Mouse (Mus musculus) hindbrain, embryonic 11.5 days (tissue): ENCODE measurements around the gene Fam78b. TPM values are rescaled to one million over a fixed set of nuclear protein-coding genes. Genes with fewer than 3 reads are reported as not detected.

ENCODE experiments used
- ATAC-seq: fragments of 200-750 bp; cut with Nextera tagmentation; 2 replicates; pipeline ENCODE4 v1.8.0; 2017; ENCODE audit warnings: mild to moderate bottlenecking, moderate TSS enrichment, moderate library complexity; ENCODE audit not compliant: low FRiP score
- DNase-seq: peaks from one replicate; pipeline ENCODE4 v3.0.0-alpha.2; 2015; ENCODE audit warnings: low spot score
- H3K27ac ChIP-seq: fragments of 300-500 bp; sonication (generic); 2 replicates; pipeline ENCODE4 v1.5.1; 2014; ENCODE audit warnings: mild to moderate bottlenecking, low read depth, low read length
- H3K27me3 ChIP-seq: fragments of 300-500 bp; sonication (generic); 2 replicates; pipeline ENCODE4 v1.6.1; 2014; ENCODE audit warnings: mild to moderate bottlenecking, low read length, moderate library complexity, mixed read lengths; ENCODE audit not compliant: control insufficient read depth, insufficient read depth
- H3K36me3 ChIP-seq: fragments of 300-500 bp; sonication (generic); 2 replicates; pipeline ENCODE4 v1.6.1; 2014; ENCODE audit warnings: mild to moderate bottlenecking, low read length, moderate library complexity, mixed read lengths; ENCODE audit not compliant: control insufficient read depth, insufficient read depth
- H3K4me1 ChIP-seq: fragments of 300-500 bp; sonication (generic); replicated peaks from 2 replicates; pipeline ENCODE4 v1.6.1; 2014; ENCODE audit warnings: low read length, mixed read lengths; ENCODE audit not compliant: control insufficient read depth, insufficient read depth
- H3K4me2 ChIP-seq: fragments of 300-500 bp; sonication (generic); replicated peaks from 2 replicates; pipeline ENCODE4 v1.6.1; 2014; ENCODE audit warnings: mild to moderate bottlenecking, low read depth, low read length
- H3K4me3 ChIP-seq: fragments of 300-500 bp; sonication (generic); 2 replicates; pipeline ENCODE4 v1.5.1; 2014; ENCODE audit warnings: low read depth, low read length
- H3K9ac ChIP-seq: fragments of 300-500 bp; sonication (generic); 2 replicates; pipeline ENCODE4 v1.6.1; 2014; ENCODE audit warnings: low read depth, low read length
- H3K9me3 ChIP-seq: fragments of 300-500 bp; sonication (generic); 2 replicates; pipeline ENCODE4 v1.6.1; 2016; ENCODE audit warnings: low read length; ENCODE audit not compliant: control insufficient read depth
- WGBS: fragments of 180-500 bp; shearing (Covaris S2); extraction: QIAGEN DNeasy Blood & Tissue Kit; methylation state at CpG from one replicate; pipeline ENCODE4 v1.1.7; 2014; 5-methylcytosine and 5-hydroxymethylcytosine counted together
- polyA plus RNA-seq: library from polyadenylated mRNA; unstranded; fragments of >200 nt; fragmentation: Nextera tagmentation; extraction: Ambion mirVana; gene quantifications from 2 replicates; pipeline ENCODE4 v1.2.1, GENCODE M21; 2014

The Fam78b gene
- polyA plus RNA-seq, 1 experiment from 2014 or later = 9.3 TPM

GRCm38 (mm10) chr1:167013234-167013864 lies 12.1 kb downstream of the Fam78b start:
- Histone ChIP-seq H3K4me1 (0 out of 2 replicates have a peak, but pooled peaks cover 5% of the 10 kb centered on the region), H3K4me2 (0 out of 2 replicates have a peak overlapping the region, but pooled peaks have one; percentile 11), H3K9me3 (no peaks in the 10 kb centered on the region), H3K36me3 (no peaks in the 10 kb centered on the region), H3K27ac (peak overlapping the region; percentile 75), H3K4me3 (no peak overlapping the region), H3K9ac (no peak overlapping the region), H3K27me3 (no peaks in the 10 kb centered on the region)
- DNase-seq (peak; percentile 54), ATAC-seq (peak; percentile 85)
- WGBS = 31% methylated on average over 7 of the region's 7 CpGs

GRCm38 (mm10) chr1:167016269-167016668 lies 15.1 kb downstream of the Fam78b start:
- DNase-seq (no peak), ATAC-seq (no peak)
- H3K27ac ChIP-seq = no peak overlapping the region
- H3K27me3 ChIP-seq = no peaks in the 10 kb centered on the region
- H3K36me3 ChIP-seq = no peaks in the 10 kb centered on the region
- H3K4me1 ChIP-seq = 0 out of 2 replicates have a peak, but pooled peaks cover 5% of the 10 kb centered on the region
- H3K9ac ChIP-seq = no peak overlapping the region
- H3K4me3 ChIP-seq = no peak overlapping the region
- no peaks in the 10 kb centered on the region for H3K9me3 ChIP-seq
- 74% methylated on average over 3 of the region's 3 CpGs for WGBS
- no peak overlapping the region for H3K4me2 ChIP-seq

- DNase-seq (no peak), ATAC-seq (0 out of 2 replicates have a peak, but pooled peaks have one; percentile 33)
- no peaks in the 10 kb centered on the region for H3K4me1 ChIP-seq
- H3K4me2 ChIP-seq = no peak overlapping the region
- H3K9ac ChIP-seq = no peak overlapping the region
- 57% methylated on average over 9 of the region's 9 CpGs for WGBS
- H3K27me3 ChIP-seq = no peaks in the 10 kb centered on the region
- no peaks in the 10 kb centered on the region; the same call in 1 of the 2 replicates for H3K9me3 ChIP-seq
- no peaks in the 10 kb centered on the region for H3K36me3 ChIP-seq
- no peak overlapping the region for H3K4me3 ChIP-seq
- H3K27ac ChIP-seq = no peak overlapping the region
Observed at GRCm38 (mm10) chr1:167022001-167022424, 20.8 kb downstream of the Fam78b start.

- Histone ChIP-seq H3K4me2 (no peak overlapping the region), H3K9me3 (no peaks in the 10 kb centered on the region; the same call in 1 of the 2 replicates), H3K4me1 (no peaks in the 10 kb centered on the region), H3K27ac (no peak overlapping the region), H3K4me3 (no peak overlapping the region), H3K27me3 (no peaks in the 10 kb centered on the region), H3K36me3 (no peaks in the 10 kb centered on the region), H3K9ac (no peak overlapping the region)
- ATAC-seq = peak; percentile 40; the same call in 1 of the 2 replicates
- WGBS = 66% methylated on average over 7 of the region's 8 CpGs
- no peak for DNase-seq
Observed at GRCm38 (mm10) chr1:167022541-167023121, 21.4 kb downstream of the Fam78b start.

GRCm38 (mm10) chr1:167023794-167024193 lies 22.6 kb downstream of the Fam78b start:
- H3K27me3 ChIP-seq = no peaks in the 10 kb centered on the region
- DNase-seq (no peak), ATAC-seq (no peak)
- no peaks in the 10 kb centered on the region for H3K4me1 ChIP-seq
- no peaks in the 10 kb centered on the region for H3K36me3 ChIP-seq
- H3K9ac ChIP-seq = no peak overlapping the region
- no peaks in the 10 kb centered on the region; the same call in 1 of the 2 replicates for H3K9me3 ChIP-seq
- WGBS = 87% methylated on average over 11 of the region's 11 CpGs
- no peak overlapping the region for H3K27ac ChIP-seq
- no peak overlapping the region for H3K4me3 ChIP-seq
- no peak overlapping the region for H3K4me2 ChIP-seq

GRCm38 (mm10) chr1:167024961-167025360 lies 23.7 kb downstream of the Fam78b start:
- H3K4me1 ChIP-seq = no peaks in the 10 kb centered on the region
- DNase-seq (no peak), ATAC-seq (no peak)
- H3K4me3 ChIP-seq = no peak overlapping the region
- H3K27me3 ChIP-seq = no peaks in the 10 kb centered on the region
- no peak overlapping the region for H3K27ac ChIP-seq
- no peaks in the 10 kb centered on the region for H3K36me3 ChIP-seq
- WGBS = 80% methylated on average over 4 of the region's 4 CpGs
- no peak overlapping the region for H3K9ac ChIP-seq
- H3K9me3 ChIP-seq = no peaks in the 10 kb centered on the region; the same call in 1 of the 2 replicates
- no peak overlapping the region for H3K4me2 ChIP-seq

GRCm38 (mm10) chr1:167032046-167032648 lies 30.9 kb downstream of the Fam78b start:
- 0 out of 2 replicates have a peak, but pooled peaks have one; percentile 27 for ATAC-seq
- DNase-seq = no peak
- H3K9ac ChIP-seq = no peak overlapping the region
- no peaks in the 10 kb centered on the region; the same call in 1 of the 2 replicates for H3K9me3 ChIP-seq
- H3K4me2 ChIP-seq = no peak overlapping the region
- no peaks in the 10 kb centered on the region for H3K4me1 ChIP-seq
- H3K4me3 ChIP-seq = no peak overlapping the region
- WGBS = 52% methylated on average over 13 of the region's 13 CpGs
- no peaks in the 10 kb centered on the region for H3K36me3 ChIP-seq
- H3K27me3 ChIP-seq = no peaks in the 10 kb centered on the region
- H3K27ac ChIP-seq = no peak overlapping the region

- no peak overlapping the region for H3K27ac ChIP-seq
- no peak for ATAC-seq
- H3K9ac ChIP-seq = no peak overlapping the region
Observed at GRCm38 (mm10) chr1:167034435-167034834, 33.2 kb downstream of the Fam78b start.

More at GRCm38 (mm10) chr1:167034435-167034834, 33.2 kb downstream of the Fam78b start:
- DNase-seq = no peak
- H3K4me1 ChIP-seq = no peaks in the 10 kb centered on the region; the same call in 1 of the 2 replicates
- H3K4me3 ChIP-seq = no peak overlapping the region
- 91% methylated on average over 1 of the region's 1 CpGs for WGBS
- no peaks in the 10 kb centered on the region for H3K27me3 ChIP-seq
- no peaks in the 10 kb centered on the region for H3K36me3 ChIP-seq
- H3K4me2 ChIP-seq = no peak overlapping the region
- H3K9me3 ChIP-seq = no peaks in the 10 kb centered on the region
